Mouse (Mus musculus) macrophage (primary cell): ENCODE results near the gene Ttyh3. TPM values are rescaled to one million over a fixed set of nuclear protein-coding genes. Genes with fewer than 3 reads are reported as not detected.

Source experiments
- H3K27ac ChIP-seq: fragments of 350-480 bp; formaldehyde crosslinking; 2 replicates; pipeline ENCODE4 v1.9.0; 2021
- H3K36me3 ChIP-seq: fragments of 350-480 bp; formaldehyde crosslinking; 2 replicates; pipeline ENCODE4 v1.9.0; 2021; ENCODE audit errors: inconsistent target
- H3K4me3 ChIP-seq: fragments of 350-480 bp; formaldehyde crosslinking; 2 replicates; pipeline ENCODE4 v1.9.0; 2021; ENCODE audit errors: inconsistent target
- H3K79me2 ChIP-seq: fragments of 350-480 bp; formaldehyde crosslinking; 2 replicates; pipeline ENCODE4 v1.9.0; 2021; ENCODE audit errors: inconsistent target
- WGBS: methylation state at CpG from one replicate; pipeline ENCODE4 v1.1.7; 2026; ENCODE audit warnings: inconsistent platforms; ENCODE audit not compliant: missing documents; 5-methylcytosine and 5-hydroxymethylcytosine counted together
- polyA plus RNA-seq: library from polyadenylated mRNA; stranded (reverse); fragments of 250-400 nt; gene quantifications from 3 replicates; pipeline ENCODE4 v1.2.4, GENCODE M21; 2018; ENCODE audit warnings: inconsistent platforms

The Ttyh3 gene
- polyA plus RNA-seq, 1 experiment from 2014 or later: 48.0 TPM

GRCm38 (mm10) chr5:140604386-140604785, 44.4 kb downstream of the Ttyh3 start:
- peaks cover 20% of the 10 kb centered on the region for H3K79me2 ChIP-seq
- no peak overlapping the region for H3K27ac ChIP-seq
- 85% methylated on average over 8 of the region's 8 CpGs for WGBS
- no peaks in the 10 kb centered on the region for H3K36me3 ChIP-seq
- H3K4me3 ChIP-seq: no peak overlapping the region

- H3K79me2 ChIP-seq: peaks cover 2% of the 10 kb centered on the region
- H3K4me3 ChIP-seq: no peak overlapping the region
- H3K36me3 ChIP-seq: no peaks in the 10 kb centered on the region
- no peak overlapping the region for H3K27ac ChIP-seq
- WGBS: 94% methylated on average over 2 of the region's 2 CpGs
Measured at GRCm38 (mm10) chr5:140602540-140602939, 46.3 kb downstream of the Ttyh3 start.

GRCm38 (mm10) chr5:140601712-140602111, 47.1 kb downstream of the Ttyh3 start:
- H3K27ac ChIP-seq: no peak overlapping the region
- no peak overlapping the region for H3K4me3 ChIP-seq
- no peaks in the 10 kb centered on the region for H3K79me2 ChIP-seq
- no peaks in the 10 kb centered on the region for H3K36me3 ChIP-seq
- WGBS: 91% methylated on average over 9 of the region's 12 CpGs

GRCm38 (mm10) chr5:140599939-140600338, 48.9 kb downstream of the Ttyh3 start:
- Histone ChIP-seq H3K36me3 (no peaks in the 10 kb centered on the region), H3K4me3 (no peak overlapping the region), H3K27ac (no peak overlapping the region), H3K79me2 (no peaks in the 10 kb centered on the region)
- WGBS: 87% methylated on average over 5 of the region's 5 CpGs

GRCm38 (mm10) chr5:140597787-140598186, 51.0 kb downstream of the Ttyh3 start:
- Histone ChIP-seq H3K27ac (no peak overlapping the region), H3K36me3 (no peaks in the 10 kb centered on the region), H3K79me2 (no peaks in the 10 kb centered on the region), H3K4me3 (no peak overlapping the region)
- 74% methylated on average over 4 of the region's 4 CpGs for whole genome bisulfite sequencing

- no peak overlapping the region for H3K4me3 ChIP-seq
- no peak overlapping the region for H3K27ac ChIP-seq
- no peaks in the 10 kb centered on the region for H3K36me3 ChIP-seq
- 20% methylated on average over 18 of the region's 18 CpGs for WGBS
- no peaks in the 10 kb centered on the region for H3K79me2 ChIP-seq
Measured at GRCm38 (mm10) chr5:140596927-140597588, 51.8 kb downstream of the Ttyh3 start.

GRCm38 (mm10) chr5:140596426-140596825, 52.4 kb downstream of the Ttyh3 start:
- 45% methylated on average over 3 of the region's 3 CpGs for WGBS
- no peaks in the 10 kb centered on the region for H3K79me2 ChIP-seq
- H3K36me3 ChIP-seq: no peaks in the 10 kb centered on the region
- H3K27ac ChIP-seq: no peak overlapping the region
- H3K4me3 ChIP-seq: no peak overlapping the region

GRCm38 (mm10) chr5:140594846-140595245, 54.0 kb downstream of the Ttyh3 start:
- no peak overlapping the region for H3K27ac ChIP-seq
- no peak overlapping the region for H3K4me3 ChIP-seq

GRCm38 (mm10) chr5:140589082-140589774, 59.6 kb downstream of the Ttyh3 start:
- no peak overlapping the region for H3K4me3 ChIP-seq
- no peaks in the 10 kb centered on the region for H3K36me3 ChIP-seq
- WGBS: 93% methylated on average over 16 of the region's 16 CpGs
- no peaks in the 10 kb centered on the region for H3K79me2 ChIP-seq
- H3K27ac ChIP-seq: no peak overlapping the region

More at GRCm38 (mm10) chr5:140594846-140595245, 54.0 kb downstream of the Ttyh3 start:
- 71% methylated on average over 5 of the region's 5 CpGs for WGBS
- no peaks in the 10 kb centered on the region for H3K79me2 ChIP-seq
- H3K36me3 ChIP-seq: no peaks in the 10 kb centered on the region

- Histone ChIP-seq H3K4me3 (no peak overlapping the region), H3K79me2 (no peaks in the 10 kb centered on the region), H3K36me3 (no peaks in the 10 kb centered on the region), H3K27ac (no peak overlapping the region)
- WGBS: 94% methylated on average over 6 of the region's 6 CpGs
Measured at GRCm38 (mm10) chr5:140583732-140584368, 65.0 kb downstream of the Ttyh3 start.

GRCm38 (mm10) chr5:140582995-140583731, 65.7 kb downstream of the Ttyh3 start:
- Histone ChIP-seq H3K4me3 (no peak overlapping the region), H3K36me3 (no peaks in the 10 kb centered on the region), H3K27ac (no peak overlapping the region), H3K79me2 (no peaks in the 10 kb centered on the region)
- WGBS: 86% methylated on average over 8 of the region's 8 CpGs

- Histone ChIP-seq H3K36me3 (no peaks in the 10 kb centered on the region), H3K4me3 (no peak overlapping the region)
- 80% methylated on average over 3 of the region's 5 CpGs for WGBS
Measured at GRCm38 (mm10) chr5:140581569-140581968, 67.3 kb downstream of the Ttyh3 start.

GRCm38 (mm10) chr5:140579771-140580170, 69.1 kb downstream of the Ttyh3 start:
- H3K79me2 ChIP-seq: no peaks in the 10 kb centered on the region
- 92% methylated on average over 6 of the region's 6 CpGs for WGBS
- H3K36me3 ChIP-seq: no peaks in the 10 kb centered on the region
- H3K27ac ChIP-seq: no peak overlapping the region
- no peak overlapping the region for H3K4me3 ChIP-seq

More at GRCm38 (mm10) chr5:140581569-140581968, 67.3 kb downstream of the Ttyh3 start:
- Histone ChIP-seq H3K27ac (no peak overlapping the region), H3K79me2 (no peaks in the 10 kb centered on the region)

- Histone ChIP-seq H3K4me3 (no peak overlapping the region), H3K36me3 (no peaks in the 10 kb centered on the region), H3K27ac (no peak overlapping the region), H3K79me2 (no peaks in the 10 kb centered on the region)
- WGBS: 98% methylated on average over 9 of the region's 9 CpGs
Measured at GRCm38 (mm10) chr5:140579221-140579620, 69.6 kb downstream of the Ttyh3 start.
